Mouse (Mus musculus) liver, adult 2 months (tissue): ENCODE results near the gene Coro2a. TPM values are rescaled to one million over a fixed set of nuclear protein-coding genes. Genes with fewer than 3 reads are reported as not detected.
A peak's percentile ranks its signal among the peaks of the same experiment; 100 is the strongest.

Source experiments
- DNase-seq: peaks from one replicate; pipeline ENCODE4 v3.0.0-alpha.2; 2011; ENCODE audit warnings: low read depth, low spot score; ENCODE audit errors: extremely low read depth
- H3K27ac ChIP-seq: fragments of 200-500 bp; replicated peaks from 2 replicates; pipeline ENCODE4 v1.5.1; 2012; ENCODE audit warnings: low read depth, mild to moderate bottlenecking, control low read depth, inconsistent platforms, low read length; ENCODE audit not compliant: insufficient read depth
- H3K27me3 ChIP-seq: fragments of 200-500 bp; 2 replicates; pipeline ENCODE4 v1.6.1; 2012; ENCODE audit warnings: mild to moderate bottlenecking, moderate library complexity, low read length, inconsistent platforms; ENCODE audit not compliant: control insufficient read depth, insufficient read depth
- H3K36me3 ChIP-seq: fragments of 200-500 bp; 2 replicates; pipeline ENCODE4 v1.6.1; 2012; ENCODE audit warnings: low read length, inconsistent platforms; ENCODE audit not compliant: control insufficient read depth, insufficient read depth
- H3K4me1 ChIP-seq: fragments of 200-500 bp; 2 replicates; pipeline ENCODE4 v1.6.1; 2011; ENCODE audit warnings: low read length; ENCODE audit not compliant: control insufficient read depth, insufficient read depth
- H3K4me3 ChIP-seq: fragments of 200-500 bp; 2 replicates; pipeline ENCODE4 v1.5.1; 2011; ENCODE audit warnings: low read depth, mild to moderate bottlenecking, control low read depth, low read length, moderate library complexity; ENCODE audit not compliant: insufficient read depth
- H3K79me2 ChIP-seq: fragments of 200-500 bp; 2 replicates; pipeline ENCODE4 v1.6.1; 2012; ENCODE audit warnings: inconsistent platforms, mild to moderate bottlenecking, low read length, moderate library complexity; ENCODE audit not compliant: control insufficient read depth, insufficient read depth
- H3K9ac ChIP-seq: fragments of 200-500 bp; 2 replicates; pipeline ENCODE4 v1.6.1; 2012; ENCODE audit warnings: low read depth, mild to moderate bottlenecking, control low read depth, inconsistent platforms, low read length
- CTCF ChIP-seq: fragments of 200-500 bp; IDR thresholded peaks from 2 replicates; pipeline ENCODE4 v1.5.1; 2011; ENCODE audit warnings: low read depth, low read length, control low read depth
- POLR2A ChIP-seq: fragments of 200-500 bp; IDR thresholded peaks from 2 replicates; pipeline ENCODE4 v1.6.1; 2011; ENCODE audit warnings: low read length, control low read depth; ENCODE audit not compliant: insufficient read depth; ENCODE audit errors: extremely low read depth
- WGBS: fragments of 180-500 bp; shearing (Covaris S2); methylation state at CpG from one replicate; pipeline ENCODE4 v1.1.7; 2018; 5-methylcytosine and 5-hydroxymethylcytosine counted together
- polyA plus RNA-seq: library from polyadenylated mRNA; depleted of rRNA; stranded (reverse); fragments of >200 nt; gene quantifications from 2 replicates; pipeline ENCODE4 v1.2.3, GENCODE M21; 2012
- total RNA-seq: library from RNA; depleted of rRNA; stranded (reverse); fragments of >200 nt; gene quantifications from 2 replicates; pipeline ENCODE4 v1.2.3, GENCODE M21; 2014

Gene Coro2a
- total and polyA plus RNA-seq, 2 experiments, result 0.76 to 0.83 TPM

GRCm38 (mm10) chr4:46498976-46499375 lies 103.0 kb downstream of the Coro2a start:
- Histone ChIP-seq H3K79me2 (no peaks in the 10 kb centered on the region), H3K27ac (peak overlapping the region; percentile 81), H3K27me3 (no peaks in the 10 kb centered on the region), H3K4me3 (no peak overlapping the region), H3K36me3 (no peaks in the 10 kb centered on the region; the same call in 1 of the 2 replicates), H3K9ac (no peak overlapping the region), H3K4me1 (peaks cover 11% of the 10 kb centered on the region)
- peak; percentile 59 for TF ChIP-seq CTCF
- TF ChIP-seq POLR2A, result no peak
- DNase-seq, result no peak
- WGBS, result 5% methylated on average over 4 of the region's 4 CpGs

GRCm38 (mm10) chr4:46498511-46498910 lies 103.5 kb downstream of the Coro2a start:
- H3K79me2 ChIP-seq, result no peaks in the 10 kb centered on the region

GRCm38 (mm10) chr4:46497286-46497892 lies 104.6 kb downstream of the Coro2a start:
- no peaks in the 10 kb centered on the region for H3K79me2 ChIP-seq
- H3K9ac ChIP-seq, result no peak overlapping the region
- no peaks in the 10 kb centered on the region for H3K27me3 ChIP-seq
- DNase-seq, result peak; percentile 66
- WGBS, result 28% methylated on average over 4 of the region's 4 CpGs
- peaks cover 11% of the 10 kb centered on the region for H3K4me1 ChIP-seq
- peaks cover 4% of the 10 kb centered on the region for H3K36me3 ChIP-seq
- H3K27ac ChIP-seq, result no peak overlapping the region
- TF ChIP-seq CTCF (peak; percentile 84), POLR2A (no peak)
- H3K4me3 ChIP-seq, result no peak overlapping the region

More at GRCm38 (mm10) chr4:46498511-46498910, 103.5 kb downstream of the Coro2a start:
- no peak for TF ChIP-seq POLR2A
- no peak for TF ChIP-seq CTCF
- WGBS, result 10% methylated on average over 3 of the region's 3 CpGs
- no peak overlapping the region for H3K4me3 ChIP-seq
- H3K36me3 ChIP-seq, result peaks cover under 1% of the 10 kb centered on the region
- H3K27me3 ChIP-seq, result no peaks in the 10 kb centered on the region
- DNase-seq, result peak; percentile 99
- peak overlapping the region; percentile 81 for H3K27ac ChIP-seq
- no peak overlapping the region for H3K9ac ChIP-seq
- H3K4me1 ChIP-seq, result peaks cover 11% of the 10 kb centered on the region

GRCm38 (mm10) chr4:46495543-46495942 lies 106.5 kb downstream of the Coro2a start:
- Histone ChIP-seq H3K27me3 (no peaks in the 10 kb centered on the region), H3K9ac (no peak overlapping the region), H3K4me3 (no peak overlapping the region), H3K4me1 (peaks cover 11% of the 10 kb centered on the region), H3K79me2 (no peaks in the 10 kb centered on the region), H3K36me3 (peaks cover 4% of the 10 kb centered on the region), H3K27ac (no peak overlapping the region)
- no peak for DNase-seq
- TF ChIP-seq CTCF (no peak), POLR2A (no peak)
- WGBS, result 93% methylated on average over 12 of the region's 12 CpGs

- WGBS, result 94% methylated on average over 6 of the region's 6 CpGs
- H3K79me2 ChIP-seq, result no peaks in the 10 kb centered on the region
- no peak overlapping the region for H3K27ac ChIP-seq
- DNase-seq, result no peak
- no peaks in the 10 kb centered on the region for H3K27me3 ChIP-seq
- H3K36me3 ChIP-seq, result peaks cover 4% of the 10 kb centered on the region
- no peak overlapping the region for H3K9ac ChIP-seq
- TF ChIP-seq POLR2A (no peak), CTCF (no peak)
- peaks cover 5% of the 10 kb centered on the region for H3K4me1 ChIP-seq
- no peak overlapping the region for H3K4me3 ChIP-seq
Observed at GRCm38 (mm10) chr4:46493071-46493470, 108.9 kb downstream of the Coro2a start.

GRCm38 (mm10) chr4:46489028-46489925 lies 112.7 kb downstream of the Coro2a start, which contains the start of gene Nans:
TSS of gene Nans (plus strand) at chr4:46489248.
- DNase-seq, result peak; percentile 80
- WGBS, result 1% methylated on average over 58 of the region's 58 CpGs
- Histone ChIP-seq H3K27me3 (no peaks in the 10 kb centered on the region), H3K4me3 (peak within 1 kb of the TSS; percentile 79), H3K79me2 (no peaks in the 10 kb centered on the region), H3K9ac (peak within 1 kb of the TSS; percentile 78), H3K27ac (peak within 1 kb of the TSS; percentile 8; the same call in 1 of the 2 replicates), H3K4me1 (peaks cover 3% of the 10 kb centered on the region), H3K36me3 (peaks cover 4% of the 10 kb centered on the region)
- TF ChIP-seq CTCF (no peak), POLR2A (no peak)
